ENCODE assay signal across 11 mouse cellular contexts in genomic region chr6:39527811-39528210, GRCm38 (mm10). TPM values are rescaled to one million over a fixed set of nuclear protein-coding genes. Genes with fewer than 3 reads are reported as not detected.
DNase-seq lines count a peak whose midpoint lies in the region; ATAC-seq lines count a peak whose summit lies in the region.
"Had no signal": no experiment of that assay in that cellular context is flagged by ENCODE, and none has a peak within 500 bp of the region (broad histone marks: within the 10 kb centered on the region; RNA-seq: fewer than 3 reads in every experiment).

No protein-coding gene starts in this region.

- no peak overlapping the region for H3K4me3 ChIP-seq in forebrain, embryonic 15.5 days
- no peak overlapping the region for H3K4me3 ChIP-seq in forebrain, embryonic 12.5 days (replicated peaks)
- no peak overlapping the region for H3K4me3 ChIP-seq in limb, embryonic 13.5 days
- H3K4me3 ChIP-seq in limb, embryonic 10.5 days: no peak overlapping the region
- H3K4me3 ChIP-seq in hindbrain, embryonic 15.5 days: no peak overlapping the region
- no peak overlapping the region for H3K4me3 ChIP-seq in neural tube, embryonic 13.5 days
- H3K4me3 ChIP-seq: stomach, embryonic 15.5 days had no signal

- peaks cover 3% of the 10 kb centered on the region for H3K36me3 ChIP-seq in forebrain, embryonic 15.5 days
- H3K36me3 ChIP-seq in forebrain, embryonic 12.5 days (replicated peaks): peaks cover 8% of the 10 kb centered on the region
- peaks cover 15% of the 10 kb centered on the region for H3K36me3 ChIP-seq in limb, embryonic 13.5 days
- H3K36me3 ChIP-seq in limb, embryonic 10.5 days: peaks cover 35% of the 10 kb centered on the region
- H3K36me3 ChIP-seq in hindbrain, embryonic 15.5 days: 0 out of 2 replicates have a peak, but pooled peaks cover 4% of the 10 kb centered on the region
- H3K36me3 ChIP-seq in neural tube, embryonic 13.5 days: peaks cover 8% of the 10 kb centered on the region
- H3K36me3 ChIP-seq: stomach, embryonic 15.5 days had no signal

- H3K4me2 ChIP-seq in forebrain, embryonic 15.5 days (replicated peaks): no peak overlapping the region
- H3K4me2 ChIP-seq in forebrain, embryonic 12.5 days: no peak overlapping the region
- no peak overlapping the region for H3K4me2 ChIP-seq in limb, embryonic 13.5 days (replicated peaks)
- peak overlapping the region; percentile 24; the same call in 1 of the 2 replicates for H3K4me2 ChIP-seq in hindbrain, embryonic 15.5 days
- H3K4me2 ChIP-seq in neural tube, embryonic 13.5 days: no peak overlapping the region

- H3K4me1 ChIP-seq in forebrain, embryonic 15.5 days: peaks cover 22% of the 10 kb centered on the region
- H3K4me1 ChIP-seq in forebrain, embryonic 12.5 days: peaks cover 26% of the 10 kb centered on the region
- H3K4me1 ChIP-seq in limb, embryonic 13.5 days: peaks cover 36% of the 10 kb centered on the region
- H3K4me1 ChIP-seq in limb, embryonic 10.5 days: peaks cover 27% of the 10 kb centered on the region
- H3K4me1 ChIP-seq in hindbrain, embryonic 15.5 days (replicated peaks): peaks cover 27% of the 10 kb centered on the region
- peaks cover 34% of the 10 kb centered on the region for H3K4me1 ChIP-seq in neural tube, embryonic 13.5 days (replicated peaks)

- ATAC-seq in forebrain, embryonic 15.5 days (replicated peaks): peak; percentile 47; the same call in 1 of the 2 replicates
- no peak for ATAC-seq in forebrain, embryonic 12.5 days (ENCODE audit: low FRiP score)
- no peak for ATAC-seq in limb, embryonic 13.5 days (ENCODE audit: low FRiP score, low read depth)
- peak; percentile 31; the same call in 1 of the 2 replicates for ATAC-seq in hindbrain, embryonic 15.5 days (ENCODE audit: low FRiP score, low read depth)
- ATAC-seq in neural tube, embryonic 13.5 days (ENCODE audit: low read depth): peak; percentile 51
- ATAC-seq: inflammation-experienced regulatory T-cells, adult 6 months had no signal

- no peak overlapping the region for H3K9ac ChIP-seq in forebrain, embryonic 15.5 days (replicated peaks)
- no peak overlapping the region for H3K9ac ChIP-seq in forebrain, embryonic 12.5 days
- H3K9ac ChIP-seq in limb, embryonic 13.5 days: no peak overlapping the region
- H3K9ac ChIP-seq in hindbrain, embryonic 15.5 days: no peak overlapping the region
- no peak overlapping the region for H3K9ac ChIP-seq in neural tube, embryonic 13.5 days
- H3K9ac ChIP-seq: stomach, embryonic 15.5 days had no signal

- DNase-seq in limb, embryonic 10.5 days (ENCODE audit: low spot score): no peak
- no peak for DNase-seq in left cerebral cortex, adult 9 months (ENCODE audit: low spot score in 2 of 2)
- DNase-seq in retina, embryonic 14.5 days (ENCODE audit: low spot score): no peak
- DNase-seq: lung, adult 2 months had no signal

- no peaks in the 10 kb centered on the region for H3K9me3 ChIP-seq in forebrain, embryonic 15.5 days
- H3K9me3 ChIP-seq in forebrain, embryonic 12.5 days: no peaks in the 10 kb centered on the region
- H3K9me3 ChIP-seq in limb, embryonic 13.5 days: 0 out of 2 replicates have a peak, but pooled peaks cover 3% of the 10 kb centered on the region
- no peaks in the 10 kb centered on the region for H3K9me3 ChIP-seq in limb, embryonic 10.5 days (replicated peaks)
- no peaks in the 10 kb centered on the region for H3K9me3 ChIP-seq in hindbrain, embryonic 15.5 days
- no peaks in the 10 kb centered on the region for H3K9me3 ChIP-seq in neural tube, embryonic 13.5 days
- H3K9me3 ChIP-seq: stomach, embryonic 15.5 days had no signal

- no peaks in the 10 kb centered on the region for H3K27me3 ChIP-seq in forebrain, embryonic 15.5 days
- no peaks in the 10 kb centered on the region for H3K27me3 ChIP-seq in forebrain, embryonic 12.5 days
- H3K27me3 ChIP-seq in limb, embryonic 13.5 days: no peaks in the 10 kb centered on the region
- no peaks in the 10 kb centered on the region for H3K27me3 ChIP-seq in limb, embryonic 10.5 days (ENCODE audit: low read depth, poor library complexity, severe bottlenecking)
- no peaks in the 10 kb centered on the region for H3K27me3 ChIP-seq in hindbrain, embryonic 15.5 days
- no peaks in the 10 kb centered on the region for H3K27me3 ChIP-seq in neural tube, embryonic 13.5 days
- H3K27me3 ChIP-seq: stomach, embryonic 15.5 days had no signal

- H3K27ac ChIP-seq in forebrain, embryonic 15.5 days (replicated peaks): 0 out of 2 replicates have a peak overlapping the region, but pooled peaks have one; percentile 2
- no peak overlapping the region; the same call in 1 of the 2 replicates for H3K27ac ChIP-seq in forebrain, embryonic 12.5 days
- 0 out of 2 replicates have a peak overlapping the region, but pooled peaks have one; percentile 65 for H3K27ac ChIP-seq in limb, embryonic 13.5 days
- H3K27ac ChIP-seq in limb, embryonic 10.5 days: no peak overlapping the region
- peak overlapping the region; percentile 86 for H3K27ac ChIP-seq in hindbrain, embryonic 15.5 days (replicated peaks)
- H3K27ac ChIP-seq in neural tube, embryonic 13.5 days (replicated peaks): peak overlapping the region; percentile 88

- 26% methylated on average over 4 of the region's 4 CpGs for WGBS in forebrain, embryonic 15.5 days
- WGBS in forebrain, embryonic 12.5 days: 57% methylated on average over 4 of the region's 4 CpGs
- WGBS in limb, embryonic 13.5 days: 55% methylated on average over 4 of the region's 4 CpGs
- WGBS in limb, embryonic 10.5 days: 65% methylated on average over 4 of the region's 4 CpGs
- WGBS in hindbrain, embryonic 15.5 days: 29% methylated on average over 4 of the region's 4 CpGs
- WGBS in neural tube, embryonic 13.5 days: 32% methylated on average over 4 of the region's 4 CpGs

RNA-seq across cellular contexts. Expression of gene Dennd2a, which starts 29.9 kb away (rescaled TPM):
- polyA plus RNA-seq in forebrain, embryonic 15.5 days (2015; fragmentation: Nextera tagmentation; extraction: Ambion mirVana): 14.2 and 14.6 TPM in 2 replicates
- 37.6 and 39.3 TPM in 2 replicates for polyA plus RNA-seq in forebrain, embryonic 12.5 days (2016; fragmentation: Nextera tagmentation; extraction: Ambion mirVana)
- polyA plus RNA-seq in limb, embryonic 13.5 days (2015; fragmentation: Nextera tagmentation; extraction: Ambion mirVana): 25.8 and 30.1 TPM in 2 replicates
- polyA plus RNA-seq in limb, embryonic 10.5 days (2016; fragmentation: Nextera tagmentation; extraction: Ambion mirVana): 33.9 and 40.7 TPM in 2 replicates
- 18.7 and 25.1 TPM in 2 replicates for polyA plus RNA-seq in hindbrain, embryonic 15.5 days (2015; fragmentation: Nextera tagmentation; extraction: Ambion mirVana)
- polyA plus RNA-seq in neural tube, embryonic 13.5 days (2015; fragmentation: Nextera tagmentation; extraction: Ambion mirVana): 25.8 and 26.1 TPM in 2 replicates

RNA-seq across cellular contexts. Expression of gene Adck2, which starts 45.9 kb away (rescaled TPM):
- 49.4 and 55.6 TPM in 2 replicates for polyA plus RNA-seq in forebrain, embryonic 15.5 days (2015; fragmentation: Nextera tagmentation; extraction: Ambion mirVana)
- polyA plus RNA-seq in forebrain, embryonic 12.5 days (2016; fragmentation: Nextera tagmentation; extraction: Ambion mirVana): 36.6 and 37.0 TPM in 2 replicates
- 41.9 and 42.8 TPM in 2 replicates for polyA plus RNA-seq in limb, embryonic 13.5 days (2015; fragmentation: Nextera tagmentation; extraction: Ambion mirVana)
- polyA plus RNA-seq in limb, embryonic 10.5 days (2016; fragmentation: Nextera tagmentation; extraction: Ambion mirVana): 17.3 and 25.6 TPM in 2 replicates
- polyA plus RNA-seq in hindbrain, embryonic 15.5 days (2015; fragmentation: Nextera tagmentation; extraction: Ambion mirVana): 41.3 and 47.1 TPM in 2 replicates
- 39.5 and 41.7 TPM in 2 replicates for polyA plus RNA-seq in neural tube, embryonic 13.5 days (2015; fragmentation: Nextera tagmentation; extraction: Ambion mirVana)

RNA-seq across cellular contexts. Expression of gene Gm42420, which starts 57.7 kb away (rescaled TPM):
- polyA plus RNA-seq in forebrain, embryonic 15.5 days (2015; fragmentation: Nextera tagmentation; extraction: Ambion mirVana): 2.0 TPM in 1 of 2 replicates, not detected in the other
- polyA plus RNA-seq in forebrain, embryonic 12.5 days (2016; fragmentation: Nextera tagmentation; extraction: Ambion mirVana): 0.87 and 1.7 TPM in 2 replicates
- 1.0 and 3.4 TPM in 2 replicates for polyA plus RNA-seq in limb, embryonic 13.5 days (2015; fragmentation: Nextera tagmentation; extraction: Ambion mirVana)
- 0.79 and 1.7 TPM in 2 replicates for polyA plus RNA-seq in limb, embryonic 10.5 days (2016; fragmentation: Nextera tagmentation; extraction: Ambion mirVana)
- 0.59 and 3.5 TPM in 2 replicates for polyA plus RNA-seq in hindbrain, embryonic 15.5 days (2015; fragmentation: Nextera tagmentation; extraction: Ambion mirVana)
- not detected in 2 replicates for polyA plus RNA-seq in neural tube, embryonic 13.5 days (2015; fragmentation: Nextera tagmentation; extraction: Ambion mirVana)
- polyA plus RNA-seq: inflammation-experienced regulatory T-cells, adult 6 months; lung, adult 2 months had no signal

Comparison
In these comparisons a context has a peak if more than half of its experiments do, and no peak if none do; other contexts are left out.
1. ATAC-seq: peak in forebrain, embryonic 15.5 days (single experiment), hindbrain, embryonic 15.5 days (single experiment) and neural tube, embryonic 13.5 days (single experiment); none in forebrain, embryonic 12.5 days (single experiment) and limb, embryonic 13.5 days (single experiment).
2. H3K27ac ChIP-seq: peak in forebrain, embryonic 15.5 days (single experiment), limb, embryonic 13.5 days (single experiment), hindbrain, embryonic 15.5 days (single experiment) and neural tube, embryonic 13.5 days (single experiment); none in forebrain, embryonic 12.5 days (single experiment) and limb, embryonic 10.5 days (single experiment).